Mouse (Mus musculus) spleen, embryonic (tissue): ENCODE results near the gene Git2.

Source experiments
- CTCF ChIA-PET: fragments of 350-600 bp; sonication (Branson Sonifier 250); formaldehyde crosslinking; loops from one replicate; lab custom pipeline; 2022; lab: Charles Lee

Git2 gene

GRCm38 (mm10) chr5:114730129-114730528 is 45.2 kb downstream of the Git2 start:
- CTCF ChIA-PET, result interaction anchor here (0.7 kb wide), 1 partner anchor 835 kb away, joined by 3 read pairs; the partner anchor contains the start of gene Gcn1l1

DNA sequence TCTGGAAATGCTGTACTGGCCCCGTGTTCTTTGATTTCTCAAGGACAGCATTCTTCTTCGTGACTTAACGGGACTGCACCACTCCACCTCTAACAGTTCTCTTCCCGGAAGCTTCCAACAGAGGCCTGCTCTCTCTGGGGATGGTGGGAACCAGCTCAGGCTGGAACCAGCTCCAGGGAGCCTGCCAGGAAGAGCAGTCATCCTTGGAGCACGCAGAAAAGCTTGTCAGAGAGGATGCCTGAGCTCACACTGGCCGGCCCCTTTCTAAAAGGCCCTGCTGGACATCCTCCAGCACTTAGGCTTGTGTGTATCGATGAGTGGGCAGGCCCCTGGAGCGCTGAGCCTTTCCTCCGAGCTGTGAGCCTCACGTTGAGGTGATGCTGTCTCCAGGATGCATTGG is 47.2 kb downstream of the Git2 start:
- CTCF ChIA-PET, result interaction anchor here (0.5 kb wide), 1 partner anchor 26 kb away, joined by 3 read pairs; no protein-coding TSS in a partner anchor

DNA sequence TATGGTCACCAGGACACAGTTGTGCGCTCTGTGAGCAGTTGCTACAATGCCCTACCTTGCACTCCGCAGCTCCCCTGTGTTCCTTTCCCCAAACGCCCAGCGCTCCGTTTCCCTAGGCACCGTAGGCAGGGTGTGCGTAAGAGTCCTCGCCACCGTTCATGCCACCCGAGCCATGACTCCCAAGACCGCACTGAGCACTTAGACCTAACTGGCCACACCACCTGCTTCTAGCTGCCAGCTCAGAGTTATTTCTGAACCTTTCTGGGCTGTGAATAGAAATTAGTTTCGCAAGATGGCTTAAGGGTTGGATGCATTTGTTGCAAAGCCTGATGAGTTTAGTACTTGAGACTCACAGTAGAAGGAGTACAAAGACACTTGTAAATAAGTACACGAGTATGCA is 52.5 kb downstream of the Git2 start:
- CTCF ChIA-PET, result no interaction called here

DNA sequence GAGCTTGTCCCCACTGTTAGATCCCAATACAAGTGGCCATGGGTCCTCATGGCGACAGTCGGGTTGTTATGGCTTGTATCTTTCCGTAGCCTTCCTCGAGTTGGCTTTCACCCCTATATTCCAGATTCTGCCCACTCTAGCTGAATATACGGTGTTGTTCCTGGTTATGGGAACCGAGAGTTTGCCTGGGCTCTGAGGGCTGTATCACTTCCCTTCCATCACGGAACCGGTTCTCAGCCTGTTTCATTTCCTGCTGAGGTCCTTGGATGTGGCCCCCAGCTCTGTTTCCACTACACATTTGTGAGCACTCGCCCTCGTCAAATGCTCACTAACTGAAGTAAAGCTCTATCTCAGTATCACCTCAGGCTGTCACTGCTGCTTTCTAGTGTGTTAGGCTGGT is 53.3 kb downstream of the Git2 start:
- CTCF ChIA-PET, result no interaction called here

DNA sequence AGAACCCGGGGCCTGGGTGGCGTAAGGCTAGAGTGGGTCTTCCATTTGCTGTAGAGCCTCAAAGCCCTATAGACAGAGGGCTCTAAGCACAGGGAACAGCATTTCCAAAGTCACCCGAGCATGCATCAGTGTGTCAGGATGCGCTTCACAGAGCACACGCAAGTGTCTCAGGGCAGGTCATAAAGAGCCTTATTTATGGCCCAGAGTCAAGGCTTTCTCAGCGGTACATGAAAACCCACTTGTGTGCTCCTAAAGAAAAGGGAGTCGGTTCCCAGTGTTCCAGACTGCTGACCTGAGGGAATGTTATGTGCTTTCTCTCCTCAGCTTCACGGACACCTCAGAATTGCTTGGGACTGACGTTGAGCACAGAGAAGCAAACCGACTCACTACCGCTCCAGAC is 54.5 kb downstream of the Git2 start:
- CTCF ChIA-PET, result no interaction called here

DNA sequence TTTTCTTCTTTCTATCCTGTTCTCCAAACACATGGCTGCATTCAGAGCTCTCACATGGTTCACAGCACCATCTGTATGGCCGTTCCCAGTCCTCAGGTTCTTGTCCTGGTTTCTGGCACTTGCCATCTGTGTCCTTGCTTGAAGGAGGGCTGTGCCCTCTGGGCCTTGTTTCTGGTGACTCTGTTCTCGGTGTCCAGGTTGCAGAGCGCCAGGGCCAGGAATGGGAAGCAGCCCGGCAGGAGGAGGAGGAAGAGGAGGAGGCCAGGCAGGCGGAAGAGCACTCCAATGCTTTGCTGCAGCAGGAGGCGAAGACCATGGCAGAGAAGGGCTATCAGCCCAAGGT is 55.4 kb downstream of the Git2 start:
- CTCF ChIA-PET, result interaction anchor here (0.6 kb wide), 1 partner anchor 76 kb away, joined by 3 read pairs; no protein-coding TSS in a partner anchor

- CTCF ChIA-PET, result interaction anchor here (0.6 kb wide), 2 partner anchors 10 to 76 kb away, joined by 3 to 4 read pairs; no protein-coding TSS in a partner anchor
These were observed 56.1 kb downstream of the Git2 start for GRCm38 (mm10) chr5:114719003-114719927.

- CTCF ChIA-PET, result interaction anchor here (0.6 kb wide), 1 partner anchor 10 kb away, joined by 4 read pairs; no protein-coding TSS in a partner anchor
These were observed 56.8 kb downstream of the Git2 start for GRCm38 (mm10) chr5:114718483-114718882.

DNA sequence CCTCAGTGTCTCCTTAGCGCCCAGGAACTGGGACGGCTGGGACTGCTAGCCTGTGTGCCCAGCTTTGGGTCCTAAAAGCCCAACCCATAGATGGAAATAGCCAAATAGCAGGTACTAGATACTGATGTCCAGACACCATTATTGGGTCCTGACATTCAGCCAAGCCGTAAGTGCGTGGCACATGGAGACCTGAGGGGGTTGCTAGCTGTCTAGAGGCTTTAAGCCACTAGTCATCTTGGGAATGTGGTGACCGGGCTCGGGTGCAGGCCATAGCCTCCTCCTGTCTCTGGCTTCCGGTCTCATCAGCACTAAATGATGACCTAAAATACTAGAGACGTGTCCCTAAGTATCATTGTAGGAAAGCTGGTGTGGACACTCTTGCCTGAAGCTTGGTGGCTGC is 57.4 kb downstream of the Git2 start:
- CTCF ChIA-PET, result no interaction called here

DNA sequence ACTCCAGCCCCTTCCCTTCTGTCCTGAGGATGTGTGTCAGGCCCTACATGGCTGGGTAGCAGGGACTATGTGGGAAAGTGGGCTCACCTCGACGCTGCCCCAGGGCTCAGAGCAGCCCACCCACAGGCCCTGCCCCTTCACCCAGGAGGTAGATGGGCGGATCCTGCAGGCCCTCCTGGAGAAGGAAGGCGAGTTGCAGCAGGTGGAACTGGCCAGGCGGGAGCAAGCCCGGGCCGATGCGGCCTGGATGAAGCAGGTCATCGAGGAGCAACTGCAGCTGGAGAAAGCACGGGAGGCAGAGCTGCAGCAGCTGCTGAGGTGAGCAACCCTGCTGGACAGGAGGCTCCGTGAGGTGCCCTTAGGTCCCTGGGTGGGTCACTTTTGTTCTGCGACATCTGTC is 58.0 kb downstream of the Git2 start:
- CTCF ChIA-PET, result no interaction called here

GRCm38 (mm10) chr5:114714551-114714950 is 60.8 kb downstream of the Git2 start:
- CTCF ChIA-PET, result no interaction called here

GRCm38 (mm10) chr5:114709357-114709756 is 66.0 kb downstream of the Git2 start:
- CTCF ChIA-PET, result interaction anchor here (0.7 kb wide), 1 partner anchor 122 kb away, joined by 3 read pairs; no protein-coding TSS in a partner anchor

DNA sequence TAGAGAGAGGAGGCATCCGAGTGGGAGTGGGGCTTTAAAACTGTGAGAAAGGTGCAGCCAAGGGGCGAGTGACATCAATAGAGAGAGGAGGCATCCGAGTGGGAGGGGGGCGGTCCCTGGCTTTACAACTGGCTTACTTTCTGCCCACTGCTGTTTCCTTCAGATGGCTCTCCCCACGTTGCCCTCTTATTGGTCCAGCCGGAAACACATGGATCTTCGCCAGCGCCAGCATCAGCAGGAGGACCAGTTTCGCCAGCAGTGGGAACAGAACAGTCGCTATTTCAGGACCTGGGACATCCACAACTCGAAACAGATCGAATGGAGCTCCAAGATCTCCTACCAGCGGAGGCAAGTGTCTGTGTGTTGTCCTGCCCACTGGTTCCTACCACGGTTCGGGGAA is 66.8 kb downstream of the Git2 start:
- CTCF ChIA-PET, result no interaction called here

DNA sequence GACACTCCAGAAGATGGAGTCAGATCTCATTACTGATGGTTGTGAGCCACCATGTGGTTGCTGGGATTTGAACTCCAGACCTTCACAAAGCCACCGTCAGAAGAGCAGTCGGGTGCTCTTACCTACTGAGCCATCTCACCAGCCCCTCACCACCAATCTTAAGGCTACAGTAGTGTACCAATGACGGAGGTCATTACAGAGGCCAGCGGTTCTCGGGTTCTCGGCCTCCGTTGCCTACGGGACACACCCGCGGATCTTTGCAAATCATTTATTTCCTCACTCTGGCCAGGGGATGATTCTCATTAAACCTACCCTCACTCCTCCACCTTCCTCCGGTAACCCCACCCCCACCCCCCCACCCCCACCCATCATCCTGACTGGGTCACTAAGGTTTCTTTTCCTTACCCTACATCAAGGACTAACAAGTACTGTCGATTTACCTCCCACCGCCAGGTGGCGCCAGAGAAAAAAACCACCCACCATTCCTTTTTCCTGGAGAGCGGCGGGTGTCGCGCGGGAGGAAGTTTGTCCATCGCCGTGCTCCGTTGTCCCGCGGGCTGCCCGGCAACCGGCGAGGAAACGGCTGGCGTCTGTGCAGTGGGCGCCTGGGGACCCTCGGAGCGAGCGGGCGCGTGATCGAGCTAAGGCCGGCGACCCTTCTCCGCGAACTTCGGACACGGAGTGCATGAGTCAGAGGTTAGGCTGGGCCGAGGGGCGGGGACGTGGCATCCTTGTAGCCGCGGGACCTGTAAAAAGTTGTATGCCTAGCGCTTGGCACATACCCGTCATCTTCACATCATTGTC is 67.8 kb downstream of the Git2 start, which contains the start of gene Tchp:
TSS of gene Tchp (plus strand) at position 496 of the 804 bp plus-strand sequence.
- CTCF ChIA-PET, result no interaction called here

GRCm38 (mm10) chr5:114702403-114703392 is 72.6 kb downstream of the Git2 start:
- CTCF ChIA-PET, result no interaction called here

GRCm38 (mm10) chr5:114699015-114699414 is 76.3 kb downstream of the Git2 start:
- CTCF ChIA-PET, result interaction anchor here (0.7 kb wide), 1 partner anchor 625 kb away, joined by 3 read pairs; no protein-coding TSS in a partner anchor

- CTCF ChIA-PET, result no interaction called here
These were observed 77.1 kb downstream of the Git2 start for GRCm38 (mm10) chr5:114698044-114698746.

- CTCF ChIA-PET, result interaction anchor here (0.7 kb wide), 1 partner anchor 21 kb away, joined by 8 read pairs; no protein-coding TSS in a partner anchor
These were observed 78.4 kb downstream of the Git2 start for GRCm38 (mm10) chr5:114696939-114697338.

GRCm38 (mm10) chr5:114695775-114696174 is 79.5 kb downstream of the Git2 start:
- CTCF ChIA-PET, result interaction anchor here (1.2 kb wide), 1 partner anchor 85 kb away, joined by 4 read pairs; no protein-coding TSS in a partner anchor
